Mouse (Mus musculus) C2C12 (cell line): ENCODE data around the gene Maff. TPM values are rescaled to one million over a fixed set of nuclear protein-coding genes. Genes with fewer than 3 reads are reported as not detected.
A peak's percentile ranks its signal among the peaks of the same experiment; 100 is the strongest.

ENCODE experiments used
- H3K27me3 ChIP-seq: one replicate; pipeline ENCODE4 v1.6.1; 2011; ENCODE audit not compliant: control insufficient read depth, insufficient read depth, insufficient read length
- H3K36me3 ChIP-seq: one replicate; pipeline ENCODE4 v1.6.1; 2011; ENCODE audit not compliant: control insufficient read depth, insufficient read depth
- H3K4me3 ChIP-seq: one replicate; pipeline ENCODE4 v1.5.1; 2011; ENCODE audit warnings: mild to moderate bottlenecking, control low read depth; ENCODE audit not compliant: poor library complexity, insufficient read depth, severe bottlenecking
- H3K79me2 ChIP-seq: one replicate; pipeline ENCODE4 v1.6.1; 2011; ENCODE audit not compliant: control insufficient read depth, insufficient read depth
- H3K79me3 ChIP-seq: one replicate; pipeline ENCODE4 v1.6.1; 2011; ENCODE audit warnings: low read depth, control low read depth
- H3ac ChIP-seq: one replicate; pipeline ENCODE3; 2011; ENCODE audit warnings: low read depth; ENCODE audit not compliant: control insufficient read depth, insufficient read length
- CEBPB ChIP-seq: IDR thresholded peaks from one replicate; pipeline ENCODE4 v1.6.1; 2011; ENCODE audit warnings: low read depth, mild to moderate bottlenecking, control low read depth, moderate library complexity
- CTCF ChIP-seq: IDR thresholded peaks from one replicate; pipeline ENCODE4 v1.5.1; 2011; ENCODE audit not compliant: control insufficient read depth, insufficient read depth, insufficient read length
- FOSL1 ChIP-seq: IDR thresholded peaks from one replicate; pipeline ENCODE4 v1.8.0; 2011; ENCODE audit warnings: mild to moderate bottlenecking, low read length; ENCODE audit not compliant: poor library complexity, insufficient read depth, severe bottlenecking
- MAX ChIP-seq: IDR thresholded peaks from one replicate; pipeline ENCODE4 v1.6.1; 2011; ENCODE audit warnings: mild to moderate bottlenecking, control low read depth
- MYOD1 ChIP-seq: IDR thresholded peaks from one replicate; pipeline ENCODE4 v1.6.1; 2011; ENCODE audit warnings: low read depth; ENCODE audit not compliant: control insufficient read depth, insufficient read length
- MYOG ChIP-seq: IDR thresholded peaks from one replicate; pipeline ENCODE4 v1.6.1; 2011; ENCODE audit not compliant: control insufficient read depth, insufficient read length; ENCODE audit errors: extremely low read depth
- USF1 ChIP-seq: IDR thresholded peaks from one replicate; pipeline ENCODE4 v1.6.1; 2011; ENCODE audit warnings: low read depth, mild to moderate bottlenecking, control low read depth, moderate library complexity
- polyA plus RNA-seq: library from polyadenylated mRNA; unstranded; fragments of >200 nt; fragmentation: generic; extraction: Trizol; gene quantifications from one replicate; pipeline ENCODE4 v1.2.1, GENCODE M21; 2012; ENCODE audit warnings: missing spikeins

Maff gene
- polyA plus RNA-seq, 1 experiment, result 24.8 TPM

DNA sequence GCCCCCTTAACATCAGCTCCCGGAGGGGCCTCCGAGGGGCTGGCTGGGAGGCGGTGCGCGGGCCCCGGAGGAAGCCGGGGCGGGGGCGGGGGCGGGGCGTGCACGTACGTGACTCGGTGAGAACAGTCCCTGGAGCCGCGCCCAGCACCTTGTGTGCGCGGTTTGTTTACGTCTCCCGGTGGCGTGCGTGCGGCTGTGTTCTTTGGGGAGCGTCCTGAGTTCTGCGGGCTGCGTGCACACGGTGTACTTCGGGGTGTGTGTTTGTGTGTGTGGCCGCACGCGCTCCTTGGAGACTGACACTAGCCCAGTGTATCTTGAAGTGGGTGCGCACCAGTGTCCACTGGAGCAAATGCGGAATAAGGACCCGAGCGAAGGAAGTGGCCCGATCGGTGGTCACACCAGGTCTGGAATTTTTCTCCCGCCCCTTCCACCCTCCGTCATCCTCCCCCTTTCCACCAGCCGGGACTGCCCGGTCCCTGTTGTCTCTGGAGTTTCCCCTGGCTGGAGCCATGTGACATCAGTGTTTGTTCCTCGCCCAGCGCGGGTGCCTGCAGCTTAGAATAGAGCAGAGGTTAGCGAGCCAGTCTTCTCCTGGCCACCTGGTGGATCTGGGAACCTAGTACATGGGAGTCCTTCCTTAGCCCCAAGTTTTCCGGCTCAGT, 1.6 kb downstream of the Maff start:
- peaks cover 50% of the 10 kb centered on the region for H3K79me2 ChIP-seq
- H3K4me3 ChIP-seq, result peak overlapping the region; percentile 78
- peak overlapping the region; percentile 91 for H3ac ChIP-seq
- H3K79me3 ChIP-seq, result peaks cover 14% of the 10 kb centered on the region
- TF ChIP-seq MYOD1 (peak; percentile 2), CTCF (no peak), USF1 (peak; percentile 26), MAX (peak; percentile 89)
- no peaks in the 10 kb centered on the region for H3K36me3 ChIP-seq
- no peaks in the 10 kb centered on the region for H3K27me3 ChIP-seq

GRCm38 (mm10) chr15:79348651-79349050, 2.2 kb downstream of the Maff start:
- H3K79me3 ChIP-seq, result peaks cover 14% of the 10 kb centered on the region
- no peaks in the 10 kb centered on the region for H3K36me3 ChIP-seq
- H3ac ChIP-seq, result peak overlapping the region; percentile 91
- no peak for TF ChIP-seq USF1
- peak; percentile 1 for TF ChIP-seq MYOD1
- peak overlapping the region; percentile 78 for H3K4me3 ChIP-seq
- peaks cover 55% of the 10 kb centered on the region for H3K79me2 ChIP-seq
- H3K27me3 ChIP-seq, result no peaks in the 10 kb centered on the region

DNA sequence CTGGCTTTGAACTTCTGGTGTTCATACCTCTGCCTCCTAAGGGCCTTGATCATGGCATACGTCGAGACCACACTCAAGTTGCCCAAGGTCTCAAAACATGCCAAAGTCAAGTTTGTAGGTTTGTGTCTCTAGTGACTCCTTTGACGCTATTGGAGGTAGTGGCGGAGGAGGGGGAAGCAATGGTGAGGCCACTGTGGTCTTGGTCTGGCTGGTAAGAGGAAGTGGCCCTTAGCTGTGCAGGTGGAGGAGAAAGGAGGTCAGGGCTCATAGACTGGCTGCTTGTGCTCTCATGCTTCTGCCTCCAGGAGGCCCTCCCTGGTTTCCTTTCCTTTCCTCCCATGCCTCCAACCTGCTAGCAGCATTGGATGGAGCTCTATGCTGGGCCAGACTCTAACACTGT, 4.4 kb downstream of the Maff start:
- H3K27me3 ChIP-seq, result no peaks in the 10 kb centered on the region
- no peak overlapping the region for H3K4me3 ChIP-seq
- TF ChIP-seq CEBPB (no peak), MYOG (no peak), MYOD1 (no peak), CTCF (no peak), FOSL1 (no peak), USF1 (no peak), MAX (no peak)
- no peak overlapping the region for H3ac ChIP-seq
- peaks cover 69% of the 10 kb centered on the region for H3K79me2 ChIP-seq
- no peaks in the 10 kb centered on the region for H3K36me3 ChIP-seq
- peaks cover 17% of the 10 kb centered on the region for H3K79me3 ChIP-seq

DNA sequence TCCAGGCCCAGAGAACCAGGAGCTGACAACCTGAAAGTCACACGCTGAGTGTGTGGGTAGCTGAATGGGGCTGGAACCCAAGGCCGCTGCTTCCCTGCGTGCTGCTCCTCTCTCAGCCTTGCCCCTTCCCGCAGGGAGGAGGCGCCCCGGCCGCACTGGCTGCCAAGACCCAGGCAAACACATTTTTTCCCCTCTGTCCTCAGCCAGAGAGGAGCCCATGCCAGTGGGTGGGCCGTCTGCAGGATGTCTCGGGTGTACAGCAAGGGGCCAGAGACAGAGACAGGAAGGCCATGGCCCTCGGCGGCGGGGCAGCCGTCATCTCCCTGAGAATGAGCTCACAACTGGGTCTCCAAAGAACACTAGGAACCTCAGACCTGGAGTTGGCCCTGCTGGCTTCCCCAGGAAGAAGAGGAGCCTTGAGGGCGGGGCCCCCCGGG, 4.9 kb downstream of the Maff start:
- H3ac ChIP-seq, result no peak overlapping the region
- H3K79me2 ChIP-seq, result peaks cover 74% of the 10 kb centered on the region
- peaks cover 4% of the 10 kb centered on the region for H3K36me3 ChIP-seq
- TF ChIP-seq MAX (no peak), CTCF (no peak), USF1 (no peak), MYOG (no peak), CEBPB (no peak), MYOD1 (no peak), FOSL1 (no peak)
- no peak overlapping the region for H3K4me3 ChIP-seq
- no peaks in the 10 kb centered on the region for H3K27me3 ChIP-seq
- H3K79me3 ChIP-seq, result peaks cover 17% of the 10 kb centered on the region

DNA sequence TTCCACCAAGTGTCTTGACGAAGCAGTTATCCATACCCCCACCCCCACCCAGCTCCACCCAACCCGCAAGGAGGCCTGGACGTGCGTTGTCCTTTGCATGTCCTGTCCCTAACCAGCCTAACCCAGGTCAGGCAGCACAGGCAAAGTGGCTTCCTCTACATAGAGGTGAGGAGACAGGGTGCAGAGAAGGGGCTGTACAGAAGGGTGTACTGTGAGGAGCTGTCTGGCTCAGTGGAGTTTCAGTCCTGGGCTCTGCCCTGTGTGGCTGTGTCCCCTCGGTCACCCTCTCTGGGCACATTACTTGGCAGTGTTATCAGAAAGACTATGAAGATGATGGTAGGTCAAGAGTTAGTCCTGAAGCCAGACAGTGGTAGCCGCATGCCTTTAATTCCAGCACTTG, 6.1 kb downstream of the Maff start:
- Histone ChIP-seq H3K4me3 (no peak overlapping the region), H3K79me2 (peaks cover 82% of the 10 kb centered on the region), H3K27me3 (no peaks in the 10 kb centered on the region), H3K79me3 (peaks cover 19% of the 10 kb centered on the region), H3K36me3 (peaks cover 16% of the 10 kb centered on the region), H3ac (no peak overlapping the region)
- no peak for TF ChIP-seq CTCF
- TF ChIP-seq USF1, result no peak
- no peak for TF ChIP-seq CEBPB
- no peak for TF ChIP-seq MYOD1
- no peak for TF ChIP-seq MYOG
- TF ChIP-seq FOSL1, result no peak
- TF ChIP-seq MAX, result no peak

DNA sequence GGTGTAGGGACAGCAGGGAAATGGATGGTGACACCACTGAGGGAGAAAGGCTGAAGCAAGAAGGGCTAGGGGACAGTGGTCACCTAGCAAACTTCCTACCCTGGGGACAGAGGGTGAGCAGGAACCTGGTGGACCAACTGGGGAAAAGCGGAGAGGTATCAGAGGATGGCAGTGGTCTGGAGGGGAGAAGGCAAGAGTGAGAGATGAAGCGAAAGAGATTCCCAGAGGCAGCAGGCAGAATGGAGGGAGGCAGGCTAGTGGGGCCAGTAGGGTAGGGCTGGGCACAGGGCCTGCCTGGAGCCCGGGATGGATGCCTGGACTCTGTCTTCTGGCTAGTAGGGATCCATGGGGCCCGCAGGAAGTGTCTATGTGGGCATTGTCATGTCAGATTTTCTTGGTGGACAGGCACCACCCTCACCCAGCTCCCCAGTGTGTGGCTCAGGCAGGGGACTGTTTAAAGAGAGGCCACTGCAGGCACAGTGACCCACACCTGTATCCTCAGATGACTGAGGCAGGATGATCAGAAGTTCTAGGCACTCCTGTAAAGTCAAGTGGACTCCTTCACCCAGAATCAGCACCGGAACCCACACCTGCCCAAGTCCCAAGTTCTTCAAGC, 7.4 kb downstream of the Maff start:
- H3K4me3 ChIP-seq, result no peak overlapping the region
- H3K27me3 ChIP-seq, result no peaks in the 10 kb centered on the region
- TF ChIP-seq MYOD1 (no peak), FOSL1 (no peak), CTCF (no peak), USF1 (no peak), CEBPB (no peak), MAX (no peak)
- H3ac ChIP-seq, result no peak overlapping the region
- H3K79me2 ChIP-seq, result peaks cover 72% of the 10 kb centered on the region
- peaks cover 19% of the 10 kb centered on the region for H3K79me3 ChIP-seq
- peaks cover 28% of the 10 kb centered on the region for H3K36me3 ChIP-seq
